Mouse (Mus musculus): ENCODE measurements around the gene Hoxc4. TPM values are rescaled to one million over a fixed set of nuclear protein-coding genes. Genes with fewer than 3 reads are reported as not detected.

Hoxc4 gene
- polyA plus RNA-seq, 1 experiment from 2014 or later: 0.98 TPM

DNA sequence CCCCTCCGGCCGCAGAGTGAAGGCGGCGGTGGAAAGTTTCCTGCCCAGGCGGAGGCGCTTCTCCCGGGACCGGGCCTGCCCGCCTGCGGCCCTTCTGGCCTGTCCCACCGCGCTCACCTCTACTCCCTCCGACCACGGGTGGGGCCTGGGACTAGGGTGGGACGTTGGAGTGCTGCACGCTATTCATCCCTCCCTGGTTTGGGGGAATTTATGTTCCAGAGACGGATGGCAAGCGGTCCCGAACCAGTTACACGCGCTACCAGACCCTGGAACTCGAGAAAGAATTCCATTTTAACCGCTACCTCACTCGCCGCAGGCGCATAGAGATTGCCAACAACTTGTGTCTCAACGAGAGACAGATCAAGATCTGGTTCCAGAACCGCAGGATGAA, 3.7 kb upstream of the Hoxc4 start:
- H3K4me1 ChIP-seq: peaks cover 16% of the 10 kb centered on the region
- H3K9ac ChIP-seq: no peak overlapping the region
- no peak for ATAC-seq (ENCODE audit: extremely low read depth, insufficient number of reproducible peaks, low FRiP score, low TSS enrichment)
- H3K4me2 ChIP-seq: peak overlapping the region; percentile 55
- no peaks in the 10 kb centered on the region for H3K9me3 ChIP-seq
- 1% methylated on average over 23 of the region's 28 CpGs for WGBS
- peaks cover 98% of the 10 kb centered on the region for H3K27me3 ChIP-seq (replicated peaks)
- H3K36me3 ChIP-seq: no peaks in the 10 kb centered on the region
- H3K4me3 ChIP-seq: peak overlapping the region; percentile 36
- no peak overlapping the region for H3K27ac ChIP-seq (replicated peaks)

DNA sequence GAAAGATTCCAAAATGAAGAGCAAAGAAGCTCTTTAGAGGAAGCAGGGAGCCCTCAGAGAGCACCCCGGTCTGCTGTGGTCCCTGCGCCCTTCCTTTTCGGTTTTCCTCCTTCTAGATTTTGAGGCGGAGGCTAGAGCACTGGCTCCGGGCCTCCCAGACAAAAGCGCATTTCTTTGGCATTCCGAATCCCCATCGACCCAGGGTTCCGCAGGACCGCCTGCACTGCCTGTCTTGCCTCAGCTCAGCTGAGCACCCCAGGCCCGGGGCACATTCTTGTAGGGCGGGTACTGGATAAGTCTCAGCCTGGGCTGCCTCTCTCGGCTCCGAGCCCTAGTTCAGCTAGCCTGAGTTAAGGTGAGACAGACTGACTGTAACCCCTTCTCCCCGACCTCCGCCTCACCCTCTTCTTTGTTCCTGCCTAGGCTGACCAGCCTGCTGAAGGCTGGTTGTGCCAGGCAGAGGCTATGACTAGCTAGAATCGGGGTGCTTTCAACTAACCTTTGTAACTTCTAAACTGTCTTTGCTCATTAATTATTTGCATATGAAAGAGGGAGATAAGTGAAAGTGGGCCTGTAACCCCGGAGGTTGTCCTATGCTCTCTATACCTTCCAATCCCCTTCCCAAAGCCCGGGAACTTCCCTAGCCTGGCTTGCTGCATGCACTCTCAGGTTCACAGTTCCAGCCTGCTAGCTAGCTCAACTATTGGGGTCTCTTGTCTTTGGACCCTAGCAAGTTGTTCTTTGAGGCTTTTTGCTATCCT, 3.1 kb upstream of the Hoxc4 start:
- Histone ChIP-seq H3K9ac (no peak overlapping the region), H3K4me3 (peak overlapping the region; percentile 36), H3K4me2 (peak overlapping the region; percentile 55), H3K27ac (replicated peaks) (no peak overlapping the region), H3K9me3 (no peaks in the 10 kb centered on the region), H3K36me3 (no peaks in the 10 kb centered on the region), H3K27me3 (replicated peaks) (peaks cover 98% of the 10 kb centered on the region), H3K4me1 (peaks cover 16% of the 10 kb centered on the region)
- no peak for ATAC-seq (ENCODE audit: extremely low read depth, insufficient number of reproducible peaks, low FRiP score, low TSS enrichment)
- WGBS: 2% methylated on average over 19 of the region's 19 CpGs

DNA sequence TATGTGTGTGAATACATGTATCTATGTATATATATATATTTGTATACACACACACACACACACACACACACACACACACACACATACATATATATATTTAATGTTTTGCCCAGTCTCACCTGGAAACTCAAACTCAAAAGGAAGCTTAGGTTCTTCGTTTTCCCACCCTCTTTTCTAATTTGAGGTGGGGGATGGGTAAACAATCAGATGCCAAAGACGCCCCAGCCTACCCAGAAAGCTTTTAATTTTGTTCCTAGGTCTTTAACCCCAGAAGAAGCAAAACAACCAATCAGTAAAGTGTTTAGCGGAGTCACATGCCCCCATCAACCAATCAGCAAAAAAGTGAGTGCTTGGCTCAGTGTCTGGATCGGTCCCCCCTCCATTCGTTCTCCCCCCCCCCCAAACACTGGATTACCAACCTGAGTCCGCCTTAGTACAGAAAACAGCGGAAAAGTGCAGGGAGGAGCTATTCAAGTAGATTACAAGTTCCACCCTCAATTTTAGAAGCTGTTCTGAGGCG, 2.2 kb downstream of the Hoxc4 start:
- H3K9me3 ChIP-seq: no peaks in the 10 kb centered on the region

DNA sequence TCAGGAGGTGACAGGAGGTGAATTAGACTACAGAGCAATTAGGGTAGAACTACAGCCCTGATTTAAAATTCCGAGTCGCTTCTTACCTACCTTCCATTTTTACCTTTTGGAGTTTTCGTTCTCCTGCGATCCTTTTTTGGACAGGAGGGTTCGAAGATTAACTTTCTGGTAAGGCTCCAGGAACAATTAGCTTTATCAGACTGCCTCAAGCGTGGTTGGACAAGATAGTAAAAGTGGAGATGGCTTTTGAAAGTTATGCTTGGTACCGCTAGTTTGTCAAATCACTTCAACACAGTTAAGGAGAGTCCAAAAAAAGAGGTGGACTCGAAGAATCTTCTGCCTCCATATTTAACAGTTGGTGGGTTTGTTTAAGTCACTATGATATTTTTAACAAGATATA, 2.8 kb downstream of the Hoxc4 start:
- ATAC-seq (ENCODE audit: extremely low read depth, insufficient number of reproducible peaks, low FRiP score, low TSS enrichment): no peak
- H3K9me3 ChIP-seq: no peaks in the 10 kb centered on the region
- no peaks in the 10 kb centered on the region for H3K4me1 ChIP-seq
- no peak overlapping the region for H3K9ac ChIP-seq
- H3K4me3 ChIP-seq: no peak overlapping the region
- H3K27ac ChIP-seq (replicated peaks): no peak overlapping the region
- no peaks in the 10 kb centered on the region for H3K36me3 ChIP-seq
- 6% methylated on average over 8 of the region's 8 CpGs for WGBS
- no peak overlapping the region for H3K4me2 ChIP-seq
- peaks cover 100% of the 10 kb centered on the region for H3K27me3 ChIP-seq (replicated peaks)

More for the DNA sequence above, 2.2 kb downstream of the Hoxc4 start:
- Histone ChIP-seq H3K27ac (replicated peaks) (no peak overlapping the region), H3K4me1 (no peaks in the 10 kb centered on the region), H3K4me2 (no peak overlapping the region), H3K4me3 (no peak overlapping the region), H3K9ac (no peak overlapping the region), H3K27me3 (replicated peaks) (peaks cover 100% of the 10 kb centered on the region), H3K36me3 (no peaks in the 10 kb centered on the region)
- ATAC-seq (ENCODE audit: extremely low read depth, insufficient number of reproducible peaks, low FRiP score, low TSS enrichment): no peak
- 2% methylated on average over 8 of the region's 8 CpGs for WGBS

DNA sequence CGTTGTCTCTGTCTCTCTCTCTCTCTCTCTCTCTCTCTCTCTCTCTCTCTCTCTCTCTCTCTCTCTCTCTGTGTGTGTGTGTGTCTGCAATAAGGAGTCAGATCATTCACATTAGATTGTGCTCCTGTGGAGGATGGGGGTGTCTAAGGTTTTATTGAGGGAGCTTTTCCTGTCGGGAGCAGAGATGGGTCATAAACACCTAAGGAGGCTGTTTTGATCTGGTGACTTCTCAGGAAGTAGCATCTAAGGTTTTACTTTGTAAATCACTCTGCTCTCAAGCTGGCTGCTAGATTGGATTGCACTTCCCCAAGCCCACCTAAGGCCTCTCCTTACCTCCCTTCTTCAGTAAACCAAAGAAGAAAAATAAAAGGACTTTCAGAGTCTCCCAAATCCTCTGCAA, 5.4 kb downstream of the Hoxc4 start:
- Histone ChIP-seq H3K27ac (replicated peaks) (no peak overlapping the region), H3K4me3 (no peak overlapping the region), H3K9ac (no peak overlapping the region), H3K4me2 (no peak overlapping the region), H3K4me1 (no peaks in the 10 kb centered on the region), H3K9me3 (no peaks in the 10 kb centered on the region), H3K27me3 (replicated peaks) (peaks cover 100% of the 10 kb centered on the region), H3K36me3 (no peaks in the 10 kb centered on the region)
- ATAC-seq (ENCODE audit: extremely low read depth, insufficient number of reproducible peaks, low FRiP score, low TSS enrichment): no peak
- 6% methylated on average over 2 of the region's 2 CpGs for WGBS

DNA sequence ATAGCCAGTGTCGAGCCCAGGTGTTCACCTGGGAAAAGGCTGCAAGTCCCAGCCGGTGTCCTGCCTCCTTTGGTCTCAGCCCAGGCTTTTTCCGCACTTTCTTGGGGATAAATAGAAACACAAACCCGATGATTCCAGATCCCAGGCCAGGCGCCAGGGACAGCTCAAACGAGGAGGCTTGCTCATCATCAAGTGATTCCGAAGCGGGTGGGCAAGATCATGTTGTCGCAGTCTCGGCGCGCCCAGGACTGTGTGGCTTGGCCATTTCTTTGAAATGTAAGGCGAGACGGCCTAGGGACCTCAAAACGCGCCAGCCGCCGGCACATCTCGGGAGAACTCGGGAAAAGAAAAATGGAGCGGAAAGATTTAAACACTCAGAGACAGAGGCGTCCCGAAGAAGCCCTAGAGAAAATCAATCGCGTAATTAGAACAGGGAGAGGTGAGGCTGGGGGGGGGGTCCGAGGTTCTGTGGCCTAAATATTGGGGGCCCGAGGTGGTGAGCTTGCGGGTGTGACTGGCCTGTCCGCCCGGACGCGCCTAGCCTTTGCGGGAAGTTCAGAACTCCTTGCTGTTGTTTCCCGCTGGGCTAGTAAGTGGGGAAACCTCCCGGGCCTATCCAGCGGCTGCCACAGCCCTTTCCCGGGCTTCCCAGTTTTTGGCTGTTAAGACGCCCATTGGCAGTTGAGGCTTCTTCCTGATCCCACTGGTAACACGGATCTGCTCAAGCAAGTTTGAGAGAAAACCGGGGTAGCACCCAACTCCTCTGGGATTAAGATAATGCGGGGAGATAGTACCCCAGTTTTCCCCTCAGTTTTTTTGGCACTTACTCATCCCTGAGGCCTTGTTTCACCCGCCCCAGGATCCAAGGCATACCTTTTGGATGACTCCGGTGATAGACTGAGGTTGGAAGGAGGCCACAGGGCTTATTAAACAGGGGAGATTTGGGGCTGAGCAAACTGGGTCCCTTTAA, 8.8 kb downstream of the Hoxc4 start:
- Histone ChIP-seq H3K27me3 (replicated peaks) (peaks cover 99% of the 10 kb centered on the region), H3K4me2 (no peak overlapping the region), H3K9ac (no peak overlapping the region), H3K4me1 (no peaks in the 10 kb centered on the region), H3K27ac (replicated peaks) (no peak overlapping the region), H3K4me3 (no peak overlapping the region), H3K36me3 (no peaks in the 10 kb centered on the region), H3K9me3 (no peaks in the 10 kb centered on the region)
- no peak; the same call in 1 of the 2 replicates for ATAC-seq (ENCODE audit: extremely low read depth, insufficient number of reproducible peaks, low FRiP score, low TSS enrichment)
- WGBS: 2% methylated on average over 43 of the region's 43 CpGs

DNA sequence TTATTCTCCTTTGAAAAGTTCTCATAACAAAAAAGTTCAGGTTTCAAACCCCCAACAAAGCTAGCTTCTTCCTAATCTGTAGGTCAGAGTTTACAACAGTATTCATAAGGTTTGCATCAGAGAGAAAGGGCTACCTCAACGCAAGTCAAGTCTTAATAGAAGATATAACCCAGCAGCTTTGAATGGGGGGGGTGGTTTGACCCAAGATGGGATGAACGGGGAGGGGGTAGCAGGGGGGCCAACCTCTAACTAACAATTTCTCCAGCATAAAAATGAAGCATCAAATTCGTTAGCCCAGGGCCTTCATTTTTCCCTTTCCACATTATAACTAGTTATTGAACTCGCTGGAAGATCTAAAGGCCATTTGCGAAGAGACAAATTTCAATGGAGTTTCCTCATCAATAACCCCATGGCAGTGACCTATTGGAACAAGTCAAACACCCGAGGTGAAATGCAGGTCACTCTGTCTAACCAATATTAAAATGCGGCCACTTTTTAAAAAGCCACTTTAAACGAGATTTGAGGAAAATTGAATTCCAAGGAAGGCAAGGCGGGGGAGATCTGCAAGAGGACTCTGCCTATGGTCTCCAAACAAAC, 10.3 kb downstream of the Hoxc4 start:
- Histone ChIP-seq H3K4me2 (no peak overlapping the region), H3K4me3 (no peak overlapping the region), H3K4me1 (peaks cover under 1% of the 10 kb centered on the region; the same call in 1 of the 2 replicates), H3K9me3 (no peaks in the 10 kb centered on the region), H3K36me3 (no peaks in the 10 kb centered on the region), H3K27me3 (replicated peaks) (peaks cover 99% of the 10 kb centered on the region), H3K9ac (no peak overlapping the region), H3K27ac (replicated peaks) (no peak overlapping the region)
- no peak for ATAC-seq (ENCODE audit: extremely low read depth, insufficient number of reproducible peaks, low FRiP score, low TSS enrichment)
- 21% methylated on average over 9 of the region's 9 CpGs for WGBS

DNA sequence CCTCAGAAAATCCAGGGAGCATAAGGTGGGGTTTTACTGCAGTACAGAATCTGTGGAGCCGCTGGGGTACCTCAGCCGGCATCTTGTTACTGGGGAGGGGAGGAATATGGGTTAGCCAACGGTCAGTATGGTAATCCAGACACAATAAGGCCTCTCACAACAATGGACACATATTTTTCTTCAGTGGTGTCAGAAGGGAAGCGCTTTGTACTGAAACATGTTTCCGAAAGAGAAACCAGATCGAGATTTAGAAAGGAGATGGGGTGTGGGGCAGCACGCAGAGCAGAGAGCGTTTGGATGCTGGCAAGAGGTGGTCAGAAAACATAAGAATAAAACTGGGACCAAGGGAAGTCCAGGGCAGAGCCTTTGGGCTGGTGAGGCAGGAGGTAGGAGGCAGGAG, 11.4 kb downstream of the Hoxc4 start:
- no peak overlapping the region for H3K9ac ChIP-seq
- no peak overlapping the region for H3K4me3 ChIP-seq
- peaks cover 99% of the 10 kb centered on the region for H3K27me3 ChIP-seq (replicated peaks)
- H3K27ac ChIP-seq (replicated peaks): no peak overlapping the region
- peaks cover 4% of the 10 kb centered on the region for H3K4me1 ChIP-seq
- WGBS: 6% methylated on average over 8 of the region's 8 CpGs
- no peak for ATAC-seq (ENCODE audit: extremely low read depth, insufficient number of reproducible peaks, low FRiP score, low TSS enrichment)
- no peaks in the 10 kb centered on the region for H3K36me3 ChIP-seq
- no peaks in the 10 kb centered on the region for H3K9me3 ChIP-seq
- no peak overlapping the region for H3K4me2 ChIP-seq

DNA sequence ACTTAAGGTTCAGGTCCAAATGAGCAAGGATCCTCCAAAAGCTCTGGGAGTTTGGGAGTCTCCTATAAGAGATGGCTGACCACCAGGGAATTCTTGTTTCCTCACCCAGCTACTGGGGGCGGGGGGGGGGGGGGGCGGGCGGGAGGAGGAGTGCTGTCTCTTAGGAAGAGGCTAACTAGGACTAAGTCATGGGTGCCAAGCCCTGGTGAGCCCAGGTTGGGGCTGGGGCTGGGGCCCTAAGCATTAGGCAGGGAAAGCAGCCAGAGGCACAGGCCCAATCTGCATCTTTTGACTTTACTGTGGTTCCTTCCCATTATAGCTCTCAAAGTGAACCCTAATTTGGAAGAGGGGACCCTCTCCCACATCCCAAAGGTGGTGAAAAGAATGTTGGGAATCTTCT, 13.4 kb downstream of the Hoxc4 start:
- Histone ChIP-seq H3K27ac (replicated peaks) (no peak overlapping the region), H3K27me3 (replicated peaks) (peaks cover 99% of the 10 kb centered on the region), H3K4me1 (peaks cover 4% of the 10 kb centered on the region), H3K9ac (no peak overlapping the region), H3K4me2 (no peak overlapping the region), H3K4me3 (no peak overlapping the region), H3K9me3 (no peaks in the 10 kb centered on the region), H3K36me3 (no peaks in the 10 kb centered on the region)
- ATAC-seq (ENCODE audit: extremely low read depth, insufficient number of reproducible peaks, low FRiP score, low TSS enrichment): no peak
- 0% methylated on average over 2 of the region's 3 CpGs for WGBS

DNA sequence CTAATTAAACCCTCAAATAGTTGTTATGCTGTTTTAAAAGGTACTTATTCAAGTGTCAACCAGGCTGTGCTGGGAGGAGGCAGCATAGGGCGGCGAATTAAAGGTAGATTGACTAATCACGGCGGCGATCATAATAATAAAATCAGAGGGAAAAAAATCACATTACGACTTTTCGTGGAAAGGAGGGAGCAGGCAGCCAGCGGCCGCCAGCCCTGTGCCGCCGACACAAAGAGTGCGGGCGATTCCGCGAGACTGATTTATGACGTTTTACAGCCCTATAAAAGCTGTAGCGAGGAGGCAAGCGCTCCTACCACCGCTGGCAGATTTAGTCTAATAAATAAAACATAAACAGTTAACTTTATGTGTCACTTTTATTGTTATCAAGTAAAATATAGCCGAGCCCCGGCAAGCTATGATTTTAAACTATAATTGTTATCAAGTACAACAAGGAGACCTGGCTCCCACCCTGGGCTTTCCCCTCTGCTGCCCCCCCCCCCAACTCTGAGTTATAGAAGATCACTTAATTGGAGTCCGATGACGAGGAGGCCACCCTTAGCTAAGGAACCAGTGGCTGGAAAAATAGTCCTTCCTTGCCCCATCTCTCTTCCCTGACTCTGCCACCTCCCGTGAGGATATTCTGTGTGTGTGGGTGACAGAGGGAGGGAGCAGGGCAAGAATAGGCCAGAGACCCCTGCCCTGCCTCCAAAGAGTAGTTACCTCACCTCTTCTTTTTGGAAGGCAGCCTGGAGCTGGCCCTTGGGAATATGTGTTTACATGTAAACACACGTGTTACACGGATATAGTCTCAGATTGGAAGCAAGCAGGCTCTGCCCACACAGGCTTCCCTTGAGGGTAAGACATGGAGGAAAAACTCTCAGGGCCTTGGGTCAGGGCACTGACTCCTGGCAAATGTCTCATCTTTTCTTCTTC, 14.2 kb downstream of the Hoxc4 start:
- no peak overlapping the region for H3K27ac ChIP-seq (replicated peaks)
- no peak overlapping the region for H3K4me3 ChIP-seq
- H3K27me3 ChIP-seq (replicated peaks): peaks cover 99% of the 10 kb centered on the region
- ATAC-seq (ENCODE audit: extremely low read depth, insufficient number of reproducible peaks, low FRiP score, low TSS enrichment): no peak
- no peaks in the 10 kb centered on the region for H3K36me3 ChIP-seq
- 2% methylated on average over 26 of the region's 26 CpGs for WGBS
- H3K4me1 ChIP-seq: peaks cover 4% of the 10 kb centered on the region
- no peak overlapping the region for H3K9ac ChIP-seq
- H3K9me3 ChIP-seq: no peaks in the 10 kb centered on the region
- H3K4me2 ChIP-seq: no peak overlapping the region
